Mouse (Mus musculus) brown adipose tissue, adult 24 weeks (tissue): ENCODE measurements around the gene Rgs6. TPM values are rescaled to one million over a fixed set of nuclear protein-coding genes. Genes with fewer than 3 reads are reported as not detected.

Experiments used
- H3K27ac ChIP-seq: fragments of 200-500 bp; replicated peaks from 2 replicates; pipeline ENCODE4 v1.5.1; 2012; ENCODE audit warnings: low read depth, mild to moderate bottlenecking, low read length
- H3K4me1 ChIP-seq: fragments of 200-500 bp; 2 replicates; pipeline ENCODE4 v1.6.1; 2012; ENCODE audit warnings: low read length, mixed read lengths; ENCODE audit not compliant: control insufficient read depth, insufficient read depth, insufficient read length
- H3K4me3 ChIP-seq: fragments of 200-500 bp; 2 replicates; pipeline ENCODE4 v1.5.1; 2012; ENCODE audit warnings: low read depth, mild to moderate bottlenecking, low read length, moderate library complexity; ENCODE audit not compliant: insufficient read depth
- polyA plus RNA-seq: library from polyadenylated mRNA; stranded (reverse); fragments of >200 nt; gene quantifications from 2 replicates; pipeline ENCODE4 v1.2.4, GENCODE M21; 2012; ENCODE audit not compliant: missing spikeins, insufficient read depth, insufficient read length

Rgs6 gene
- polyA plus RNA-seq, 1 experiment = 0.36 TPM

DNA sequence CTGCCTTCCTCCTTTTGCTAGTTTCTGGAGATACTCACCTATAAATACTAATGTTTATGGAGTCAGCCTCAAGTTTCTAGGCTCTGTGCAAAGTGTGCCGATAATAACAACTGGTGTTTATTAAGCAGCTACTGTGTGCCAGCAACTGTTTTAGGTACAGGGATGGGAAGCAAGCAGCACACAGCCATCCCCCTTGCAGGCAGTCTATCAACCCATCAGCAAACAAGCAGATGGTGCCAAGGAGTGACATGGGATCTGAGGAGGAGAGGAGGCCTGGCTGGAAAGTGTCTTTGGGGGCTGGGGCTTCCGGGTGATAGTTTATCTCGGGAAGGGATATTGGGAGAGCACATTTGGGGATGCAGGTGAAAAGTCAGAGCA, 111.4 kb downstream of the Rgs6 start:
- no peak overlapping the region for H3K27ac ChIP-seq
- H3K4me1 ChIP-seq = no peaks in the 10 kb centered on the region
- H3K4me3 ChIP-seq = no peak overlapping the region

DNA sequence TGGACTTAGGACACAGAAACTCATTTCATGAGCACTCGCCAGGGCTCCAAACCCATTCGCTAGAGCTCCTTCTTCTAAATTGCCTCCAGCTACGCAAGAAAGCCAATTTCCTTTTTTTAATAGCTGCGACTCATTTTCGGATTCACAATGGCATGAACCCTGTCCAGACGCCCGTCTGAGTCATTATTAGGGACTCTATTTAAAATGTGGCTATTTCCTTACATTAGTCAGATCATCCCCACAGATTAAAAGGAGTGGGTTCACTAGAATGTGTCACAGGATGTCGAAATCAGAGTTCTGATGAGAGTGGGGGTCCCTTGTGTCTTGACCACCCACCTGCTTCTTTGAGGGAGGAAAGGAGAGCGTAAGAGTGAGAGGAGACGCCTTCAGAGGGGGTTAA, 112.1 kb downstream of the Rgs6 start:
- Histone ChIP-seq H3K4me3 (no peak overlapping the region), H3K27ac (no peak overlapping the region)

DNA sequence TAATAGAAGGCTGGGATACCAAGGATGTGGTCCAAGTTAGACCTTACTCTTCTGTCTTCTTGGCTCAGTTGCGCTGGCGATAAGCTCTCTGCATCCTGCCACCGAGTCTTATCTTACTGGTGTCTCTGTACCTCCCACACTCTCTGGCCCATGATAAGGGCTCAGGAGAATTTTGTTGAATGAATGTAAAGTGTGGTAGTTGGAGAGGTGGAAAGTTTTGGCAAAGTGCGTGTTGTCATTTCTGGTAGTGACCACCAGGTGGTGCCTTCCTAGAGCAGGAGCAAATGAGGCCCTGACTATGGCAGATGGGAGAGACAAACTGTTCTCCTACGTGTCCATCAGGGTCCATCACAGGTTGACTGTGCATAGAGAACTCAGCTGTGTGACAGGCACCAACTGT, 112.7 kb downstream of the Rgs6 start:
- Histone ChIP-seq H3K4me3 (no peak overlapping the region), H3K27ac (no peak overlapping the region)

More for the DNA sequence above, 112.1 kb downstream of the Rgs6 start:
- H3K4me1 ChIP-seq = no peaks in the 10 kb centered on the region

DNA sequence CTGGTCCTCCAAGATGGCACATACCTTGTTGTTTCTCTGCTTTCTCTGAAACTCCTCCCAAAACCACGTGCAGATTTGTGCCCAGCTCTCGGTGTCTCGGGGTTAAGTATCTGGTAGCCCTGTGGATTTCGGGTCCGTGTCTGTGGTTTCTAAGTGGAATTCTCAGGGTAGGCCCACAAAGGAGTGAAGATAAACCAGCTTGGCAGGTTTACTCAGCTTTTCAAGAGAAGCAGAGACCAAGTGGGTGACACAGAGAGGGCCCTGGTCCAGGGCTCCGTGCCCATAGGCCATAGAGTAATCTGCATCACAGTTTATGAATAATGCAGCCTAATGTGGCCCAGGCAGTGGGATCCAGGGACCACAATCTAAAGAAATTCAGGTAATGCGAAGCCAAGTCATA, 113.3 kb downstream of the Rgs6 start:
- Histone ChIP-seq H3K4me1 (no peaks in the 10 kb centered on the region), H3K4me3 (no peak overlapping the region), H3K27ac (no peak overlapping the region)

More for the DNA sequence above, 112.7 kb downstream of the Rgs6 start:
- no peaks in the 10 kb centered on the region for H3K4me1 ChIP-seq

DNA sequence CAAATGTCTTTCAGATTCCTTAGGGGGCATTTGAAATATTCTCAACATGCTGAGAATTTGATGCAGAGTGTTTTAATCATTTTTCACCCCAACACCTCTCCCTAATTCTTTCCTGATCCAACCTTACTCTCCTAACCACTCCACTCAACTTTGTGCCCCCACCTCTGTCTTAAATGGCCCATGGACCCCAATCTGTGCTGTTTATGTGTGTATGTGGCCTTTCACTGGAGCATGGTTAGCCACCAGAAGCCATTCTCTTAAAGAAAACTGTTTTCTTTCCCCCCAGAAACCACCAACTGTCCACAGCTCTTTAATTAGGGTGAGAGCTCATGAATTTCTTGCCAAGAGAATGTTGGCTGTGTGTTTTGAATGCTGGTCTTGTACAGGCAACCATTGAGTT, 122.3 kb downstream of the Rgs6 start:
- Histone ChIP-seq H3K4me1 (no peaks in the 10 kb centered on the region), H3K27ac (no peak overlapping the region), H3K4me3 (no peak overlapping the region)

DNA sequence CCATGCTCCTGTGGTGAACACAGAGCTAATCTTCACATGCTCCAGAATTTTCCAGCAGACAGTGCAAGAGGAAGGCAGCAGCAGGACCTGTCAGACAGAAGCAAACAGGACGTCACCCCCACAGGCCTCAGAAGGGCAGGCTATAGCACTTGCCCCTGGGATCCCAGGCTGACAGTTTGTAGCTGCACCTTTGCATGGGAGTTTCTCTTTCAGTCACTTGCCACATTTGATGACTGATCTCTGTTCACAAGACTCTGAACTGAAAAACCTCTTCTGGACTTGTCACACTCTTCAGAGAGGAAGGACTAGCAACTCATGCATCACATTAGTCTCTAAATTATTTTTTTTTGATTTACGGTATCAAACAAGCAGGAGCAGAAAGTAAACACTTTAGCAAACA, 126.2 kb downstream of the Rgs6 start:
- Histone ChIP-seq H3K27ac (no peak overlapping the region), H3K4me1 (no peaks in the 10 kb centered on the region), H3K4me3 (no peak overlapping the region)

DNA sequence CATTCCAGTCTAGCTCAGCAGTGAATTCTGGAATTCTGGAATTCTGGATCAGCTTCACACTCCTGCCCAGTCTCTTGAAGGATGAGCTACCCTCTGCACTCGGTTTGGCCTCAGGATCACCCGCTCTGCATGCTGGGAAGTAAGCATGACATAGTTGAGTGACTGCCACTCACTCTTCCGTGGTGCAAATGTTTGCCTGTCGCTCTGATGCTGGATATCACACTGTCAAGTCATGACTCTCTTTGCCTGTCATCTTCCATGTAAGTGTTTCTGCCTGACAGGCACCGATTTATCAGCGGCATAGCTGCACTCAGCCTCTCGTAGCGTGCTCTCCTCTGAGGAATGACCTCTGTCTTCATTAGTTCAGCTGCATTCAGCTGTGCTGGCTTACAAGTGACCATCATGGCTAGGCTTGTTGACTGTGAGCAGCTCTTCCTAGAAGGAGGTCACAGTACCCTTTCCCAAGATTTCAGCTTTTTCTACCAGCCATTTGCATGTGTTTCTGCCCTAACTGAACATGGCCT, 135.0 kb downstream of the Rgs6 start:
- Histone ChIP-seq H3K4me3 (no peak overlapping the region), H3K4me1 (no peaks in the 10 kb centered on the region), H3K27ac (no peak overlapping the region)

DNA sequence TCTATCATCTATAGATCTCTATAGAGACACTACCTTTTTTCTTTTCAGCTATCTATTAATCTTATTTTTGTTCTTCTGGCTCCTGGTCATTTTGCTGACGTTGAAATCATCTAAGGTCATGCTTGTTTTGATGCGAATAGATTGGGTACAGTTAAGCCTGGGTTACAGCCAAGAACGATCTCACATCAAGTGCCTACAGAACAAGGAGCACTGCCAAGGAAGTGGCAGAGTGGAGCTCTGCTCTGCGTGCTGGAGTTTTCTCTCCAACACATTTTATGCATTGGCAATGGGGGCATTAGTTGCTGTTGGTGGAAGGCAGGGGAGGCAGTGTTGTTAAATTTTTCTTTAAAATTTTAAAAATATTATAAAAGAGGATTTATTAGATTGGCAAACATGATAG, 138.2 kb downstream of the Rgs6 start:
- Histone ChIP-seq H3K4me1 (no peaks in the 10 kb centered on the region), H3K4me3 (no peak overlapping the region), H3K27ac (no peak overlapping the region)

DNA sequence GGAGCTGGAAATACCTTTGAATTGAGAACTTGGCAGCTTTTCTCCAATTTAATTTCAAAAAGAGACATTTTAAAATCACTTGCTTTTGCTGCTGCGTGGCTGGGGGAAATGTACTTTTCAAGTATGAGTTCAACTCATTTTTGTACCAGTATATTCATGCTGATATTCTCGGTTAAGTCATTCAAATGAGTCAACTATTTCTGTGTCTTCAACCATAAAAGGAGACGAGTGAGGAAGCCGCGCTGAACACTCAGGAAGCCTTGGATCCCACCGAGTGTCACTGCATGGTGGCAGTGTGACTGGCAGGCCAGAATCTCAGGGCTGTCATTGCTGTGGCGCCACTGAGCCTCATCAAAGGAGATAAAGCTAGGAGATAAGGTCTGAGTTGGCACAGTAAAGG, 143.5 kb downstream of the Rgs6 start:
- Histone ChIP-seq H3K4me1 (no peaks in the 10 kb centered on the region), H3K4me3 (no peak overlapping the region), H3K27ac (no peak overlapping the region)

DNA sequence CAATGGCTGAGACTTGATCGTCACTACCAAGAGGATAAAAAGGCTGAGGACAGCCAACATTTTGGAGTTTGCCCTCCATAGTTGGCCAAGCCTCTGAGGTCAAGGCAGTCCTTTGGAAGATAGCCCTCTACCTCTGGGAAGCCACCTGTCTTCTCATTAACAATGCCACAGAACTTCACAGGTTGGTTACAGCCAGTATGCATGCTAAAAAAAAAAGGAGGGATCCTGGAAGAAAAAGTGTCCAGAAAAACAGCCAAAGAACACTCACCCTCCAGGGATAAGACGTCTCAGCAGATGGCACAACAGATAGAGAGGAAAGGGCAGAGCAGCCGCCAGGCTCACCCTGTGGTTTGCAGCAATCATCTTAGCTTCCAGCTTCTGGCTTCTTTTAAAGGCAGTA, 154.9 kb downstream of the Rgs6 start:
- Histone ChIP-seq H3K4me1 (no peaks in the 10 kb centered on the region), H3K27ac (no peak overlapping the region), H3K4me3 (no peak overlapping the region)

DNA sequence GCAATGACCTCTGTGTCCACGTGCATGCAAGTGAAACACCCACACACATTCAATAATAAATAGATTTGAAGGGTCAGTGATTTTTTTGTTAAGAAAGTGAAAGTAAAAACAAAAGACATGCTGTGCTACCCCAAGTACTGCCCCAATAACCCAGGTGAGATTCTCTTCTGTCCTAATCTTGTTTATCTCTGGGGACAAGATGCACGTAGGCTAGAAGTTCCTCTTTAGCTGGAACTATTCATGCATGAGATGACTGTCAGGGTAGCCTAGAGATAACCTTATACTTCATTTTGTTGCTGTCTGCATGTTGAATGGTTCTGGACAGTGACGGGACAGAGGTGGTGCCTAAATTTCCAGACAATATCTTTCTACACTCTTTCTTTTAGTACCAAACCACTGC, 155.9 kb downstream of the Rgs6 start:
- H3K4me3 ChIP-seq = no peak overlapping the region
- no peaks in the 10 kb centered on the region for H3K4me1 ChIP-seq
- H3K27ac ChIP-seq = no peak overlapping the region

DNA sequence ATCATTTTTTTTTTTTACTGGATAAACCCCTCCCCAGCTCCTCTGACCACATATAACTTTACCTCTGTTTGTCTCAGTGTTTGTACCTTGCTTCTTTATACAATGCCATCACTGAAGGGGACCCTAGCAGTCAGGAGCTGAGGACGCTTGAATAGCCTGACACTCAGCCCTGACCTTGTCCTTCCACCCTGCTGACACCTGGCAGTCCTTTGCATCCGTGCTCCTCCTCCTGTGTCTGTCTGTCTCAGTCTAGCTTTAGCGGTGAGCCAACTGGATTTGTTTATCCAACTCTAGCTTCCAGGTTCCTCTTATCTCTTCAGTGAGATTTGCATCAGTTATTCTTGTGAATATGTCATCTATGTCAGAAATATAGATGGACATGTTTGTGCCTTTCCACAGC, 156.7 kb downstream of the Rgs6 start:
- Histone ChIP-seq H3K4me1 (no peaks in the 10 kb centered on the region), H3K27ac (no peak overlapping the region), H3K4me3 (no peak overlapping the region)

DNA sequence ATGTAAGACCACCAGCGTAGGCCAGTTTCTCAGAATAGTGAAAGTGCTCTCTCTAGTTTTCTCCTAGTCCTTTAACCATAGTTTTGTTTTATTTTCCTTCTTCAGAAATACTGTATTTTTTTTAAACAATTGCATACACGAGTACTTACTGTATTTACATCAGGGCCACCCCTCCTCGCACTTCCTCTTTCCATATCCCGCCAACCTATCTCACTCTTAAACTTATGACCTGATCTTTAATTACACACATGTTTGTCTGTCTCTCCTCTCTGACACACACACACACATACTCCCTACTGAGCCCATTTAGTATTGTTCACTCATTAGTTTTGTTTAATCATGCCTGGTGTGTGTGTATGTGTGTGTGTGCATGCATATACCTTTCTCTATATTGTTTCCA, 159.0 kb downstream of the Rgs6 start:
- Histone ChIP-seq H3K4me3 (no peak overlapping the region), H3K4me1 (no peaks in the 10 kb centered on the region)

DNA sequence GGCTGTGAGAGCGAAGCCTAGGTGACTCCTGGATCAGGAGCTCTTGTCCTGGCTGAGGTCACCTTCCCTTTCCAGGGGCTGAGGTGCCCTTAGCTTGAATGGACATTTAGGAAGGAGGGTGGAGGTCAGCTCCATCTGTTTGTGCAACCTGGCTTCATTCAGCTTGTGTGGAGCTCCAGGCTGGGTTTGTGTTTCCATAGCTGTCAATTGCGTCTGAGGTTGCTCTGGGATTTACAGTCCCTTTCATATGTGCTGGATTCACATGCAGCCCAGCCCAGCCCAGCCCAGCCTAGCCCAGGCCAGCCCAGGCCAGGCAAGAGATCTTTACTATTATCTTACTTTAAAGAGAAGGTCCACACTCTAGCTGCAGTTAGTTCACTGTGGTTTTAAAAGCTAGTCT, 163.8 kb downstream of the Rgs6 start:
- Histone ChIP-seq H3K27ac (no peak overlapping the region), H3K4me3 (no peak overlapping the region), H3K4me1 (no peaks in the 10 kb centered on the region)

More for the DNA sequence above, 159.0 kb downstream of the Rgs6 start:
- H3K27ac ChIP-seq = no peak overlapping the region

DNA sequence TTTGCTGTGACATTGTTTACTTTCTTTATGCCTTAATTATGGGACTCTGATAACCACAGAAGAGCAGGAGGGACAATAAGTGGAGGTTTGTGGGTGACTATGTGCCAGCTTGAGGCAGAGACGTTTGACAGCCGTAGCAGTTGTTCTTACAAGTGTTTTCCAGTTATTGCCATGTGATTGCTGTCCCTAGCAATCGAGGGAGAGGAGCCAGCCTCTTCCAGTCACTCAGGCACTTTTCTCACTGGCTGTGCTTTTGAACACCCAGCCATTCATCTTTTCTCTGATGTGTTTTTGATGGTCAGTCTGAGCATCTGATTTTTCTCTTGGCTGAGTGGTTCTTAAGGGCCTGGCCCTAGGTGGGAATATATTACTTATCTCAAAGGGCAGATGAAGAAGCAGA, 166.4 kb downstream of the Rgs6 start:
- no peak overlapping the region for H3K27ac ChIP-seq
- H3K4me1 ChIP-seq = no peaks in the 10 kb centered on the region
- no peak overlapping the region for H3K4me3 ChIP-seq

DNA sequence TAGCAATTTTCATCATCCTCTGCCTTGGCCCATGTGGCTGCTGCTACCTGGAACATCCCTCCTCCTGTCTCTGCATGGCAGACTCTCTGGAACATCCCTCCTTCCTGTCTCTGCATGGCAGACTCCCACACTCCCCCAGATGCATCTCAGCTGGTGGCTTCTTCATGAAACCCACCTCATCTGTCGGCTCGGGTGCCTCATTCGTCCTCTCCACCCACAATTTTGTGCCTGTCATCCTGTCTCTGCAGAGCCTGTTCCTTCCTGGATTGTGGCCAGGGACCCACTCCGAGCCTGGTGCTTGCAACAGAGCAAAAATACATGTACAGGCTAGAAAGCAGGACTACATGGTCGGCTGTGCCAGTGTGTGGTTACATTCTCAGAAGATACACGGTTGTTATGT, 168.7 kb downstream of the Rgs6 start:
- no peak overlapping the region for H3K4me3 ChIP-seq
- H3K4me1 ChIP-seq = no peaks in the 10 kb centered on the region
- no peak overlapping the region for H3K27ac ChIP-seq

DNA sequence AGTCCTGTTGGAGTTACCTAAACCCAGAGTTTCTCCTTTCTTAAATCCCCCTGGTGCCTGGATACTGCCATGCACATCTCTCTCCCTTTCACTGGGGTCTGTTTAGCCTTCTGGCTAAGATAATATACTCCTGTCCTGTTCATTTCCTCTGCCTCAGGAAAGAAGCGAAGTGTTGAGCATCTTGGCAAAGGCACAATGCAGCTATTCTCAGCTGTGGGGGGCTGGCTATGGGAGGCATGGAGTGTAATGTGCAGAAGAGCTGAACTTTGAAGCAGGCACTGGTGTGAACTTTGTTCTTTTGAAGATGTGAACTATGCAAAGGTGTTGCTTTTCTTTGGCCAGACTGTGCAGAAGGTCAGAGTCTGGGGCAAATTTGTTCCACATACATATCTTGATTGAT, 169.3 kb downstream of the Rgs6 start:
- Histone ChIP-seq H3K4me1 (no peaks in the 10 kb centered on the region), H3K4me3 (no peak overlapping the region), H3K27ac (no peak overlapping the region)
